In genomic region chr11:121740906-121741305, GRCm38 (mm10) we compare ENCODE assay signal across 11 mouse cellular contexts. TPM values are rescaled to one million over a fixed set of nuclear protein-coding genes. Genes with fewer than 3 reads are reported as not detected.
DNase-seq lines count a peak whose midpoint lies in the region; ATAC-seq lines count a peak whose summit lies in the region.
"Had no signal": no experiment of that assay in that cellular context is flagged by ENCODE, and none has a peak within 500 bp of the region (broad histone marks: within the 10 kb centered on the region; RNA-seq: fewer than 3 reads in every experiment).

No protein-coding gene starts in this region.

- DNase-seq in gastrocnemius, postnatal 25 days: peak; percentile 32
- DNase-seq in gastrocnemius, postnatal 10 days: no peak
- peak; percentile 44 for DNase-seq in MEL-GATA-1-ER (ENCODE audit: extremely low read depth, low read depth)
- DNase-seq in lung, postnatal 25 days (ENCODE audit: low spot score): peak; percentile 78
- DNase-seq in layer of hippocampus, adult 8-10 months (ENCODE audit: low spot score in 2 of 2): no peak
- DNase-seq in ovary, postnatal 36 days (ENCODE audit: low spot score): no peak
- DNase-seq: spleen, adult 18-20 months had no signal

- no peaks in the 10 kb centered on the region for H3K36me3 ChIP-seq in intestine, embryonic 16.5 days (ENCODE audit: control insufficient read depth, insufficient read depth, low read length)
- H3K36me3 ChIP-seq: embryonic facial prominence, embryonic 12.5 days had no signal

- H3K9ac ChIP-seq in intestine, embryonic 16.5 days (ENCODE audit: low read depth, low read length): no peak overlapping the region
- H3K9ac ChIP-seq: embryonic facial prominence, embryonic 12.5 days had no signal

- WGBS in intestine, embryonic 16.5 days: 18% methylated on average over 1 of the region's 1 CpGs

- no peak overlapping the region for H3K4me3 ChIP-seq in intestine, embryonic 16.5 days (ENCODE audit: low read length)
- H3K4me3 ChIP-seq: embryonic facial prominence, embryonic 12.5 days had no signal

- ATAC-seq in intestine, embryonic 16.5 days: peak; percentile 88
- no peak for ATAC-seq in activated CD4-positive, CD25-positive, alpha-beta regulatory T cell, adult 4 months

- no peak overlapping the region for H3K4me2 ChIP-seq in intestine, embryonic 16.5 days (ENCODE audit: low read depth, low read length)
- H3K4me2 ChIP-seq: embryonic facial prominence, embryonic 12.5 days had no signal

- H3K9me3 ChIP-seq in intestine, embryonic 16.5 days (ENCODE audit: control insufficient read depth, low read length): no peaks in the 10 kb centered on the region
- H3K9me3 ChIP-seq: embryonic facial prominence, embryonic 12.5 days had no signal

- no peaks in the 10 kb centered on the region for H3K27me3 ChIP-seq in intestine, embryonic 16.5 days (replicated peaks; ENCODE audit: control insufficient read depth, insufficient read depth, low read length)
- H3K27me3 ChIP-seq: CH12.LX; embryonic facial prominence, embryonic 12.5 days had no signal

- H3K27ac ChIP-seq in intestine, embryonic 16.5 days (ENCODE audit: low read length): peak overlapping the region; percentile 93
- H3K27ac ChIP-seq: embryonic facial prominence, embryonic 12.5 days had no signal

- peaks cover 9% of the 10 kb centered on the region for H3K4me1 ChIP-seq in intestine, embryonic 16.5 days (ENCODE audit: control insufficient read depth, insufficient read depth, low read length)
- H3K4me1 ChIP-seq: embryonic facial prominence, embryonic 12.5 days had no signal

RNA-seq across cellular contexts. Expression of gene Metrnl, which starts 39.6 kb away (rescaled TPM):
- 10 to 100 TPM in 1 of 2 experiments, 1 to 10 TPM in 1; 9.9 to 17.4 TPM for total RNA-seq in gastrocnemius, postnatal 25 days (2021)
- 10 to 100 TPM; 15.1 to 21.1 TPM for total RNA-seq in gastrocnemius, postnatal 10 days (2021)
- polyA plus RNA-seq in intestine, embryonic 16.5 days (2015; fragmentation: Nextera tagmentation; extraction: Ambion mirVana): 40.3 and 44.9 TPM in 2 replicates
- polyA plus RNA-seq in activated CD4-positive, CD25-positive, alpha-beta regulatory T cell, adult 4 months (2017; shearing (Covaris generic)): 1 to 10 TPM in 1 of 2 experiments, under 1 TPM in 1; 0.60 to 1.1 TPM
- total RNA-seq in layer of hippocampus, adult 8-10 months (2022): 10 to 100 TPM in 3 of 4 experiments, 1 to 10 TPM in 1; 9.0 to 14.8 (median 12.3) TPM

Comparison
In these comparisons a context has a peak if more than half of its experiments do, and no peak if none do; other contexts are left out.
1. DNase-seq: peak in gastrocnemius, postnatal 25 days (single experiment), MEL-GATA-1-ER (single experiment) and lung, postnatal 25 days (single experiment); none in gastrocnemius, postnatal 10 days (single experiment), layer of hippocampus, adult 8-10 months (0 of 2) and ovary, postnatal 36 days (single experiment).